Mouse (Mus musculus) midbrain, embryonic 11.5 days (tissue): ENCODE measurements around the gene Gm28891. TPM values are rescaled to one million over a fixed set of nuclear protein-coding genes. Genes with fewer than 3 reads are reported as not detected.
"Not testable (repeated sequence)": the region's sequence is repeated elsewhere in the genome, so short reads cannot be mapped to it uniquely, and the experiment has no call there.

Source experiments
- ATAC-seq: fragments of 200-750 bp; cut with Nextera tagmentation; 2 replicates; pipeline ENCODE4 v1.8.0; 2017; ENCODE audit warnings: moderate TSS enrichment, moderate library complexity; ENCODE audit not compliant: low FRiP score
- DNase-seq: peaks from one replicate; pipeline ENCODE4 v3.0.0; 2015; ENCODE audit warnings: low spot score; ENCODE audit errors: missing footprints
- H3K27ac ChIP-seq: fragments of 300-500 bp; sonication (generic); 2 replicates; pipeline ENCODE4 v1.5.1; 2014; ENCODE audit warnings: low read depth, low read length
- H3K27me3 ChIP-seq: fragments of 300-500 bp; sonication (generic); 2 replicates; pipeline ENCODE4 v1.6.1; 2014; ENCODE audit warnings: mild to moderate bottlenecking, low read length, moderate library complexity, mixed read lengths; ENCODE audit not compliant: control insufficient read depth, insufficient read depth
- H3K36me3 ChIP-seq: fragments of 300-500 bp; sonication (generic); 2 replicates; pipeline ENCODE4 v1.6.1; 2014; ENCODE audit warnings: mild to moderate bottlenecking, low read length, moderate library complexity, mixed read lengths; ENCODE audit not compliant: control insufficient read depth, insufficient read depth
- H3K4me1 ChIP-seq: fragments of 300-500 bp; sonication (generic); 2 replicates; pipeline ENCODE4 v1.6.1; 2014; ENCODE audit warnings: low read length; ENCODE audit not compliant: control insufficient read depth, insufficient read depth
- H3K4me2 ChIP-seq: fragments of 300-500 bp; sonication (generic); 2 replicates; pipeline ENCODE4 v1.6.1; 2014; ENCODE audit warnings: mild to moderate bottlenecking, moderate library complexity
- H3K4me3 ChIP-seq: fragments of 300-500 bp; sonication (generic); 2 replicates; pipeline ENCODE4 v1.5.1; 2014; ENCODE audit warnings: low read depth, low read length
- H3K9ac ChIP-seq: fragments of 300-500 bp; sonication (generic); 2 replicates; pipeline ENCODE4 v1.6.1; 2014; ENCODE audit warnings: low read length
- H3K9me3 ChIP-seq: fragments of 300-500 bp; sonication (generic); 2 replicates; pipeline ENCODE4 v1.6.1; 2016; ENCODE audit warnings: low read length; ENCODE audit not compliant: control insufficient read depth
- WGBS: fragments of 180-500 bp; shearing (Covaris S2); extraction: QIAGEN DNeasy Blood & Tissue Kit; methylation state at CpG from one replicate; pipeline ENCODE4 v1.1.7; 2014; 5-methylcytosine and 5-hydroxymethylcytosine counted together
- polyA plus RNA-seq: library from polyadenylated mRNA; unstranded; fragments of >200 nt; fragmentation: Nextera tagmentation; extraction: Ambion mirVana; gene quantifications from 2 replicates; pipeline ENCODE4 v1.2.1, GENCODE M21; 2014

Gene Gm28891
- polyA plus RNA-seq: not detected in 2 replicates

GRCm38 (mm10) chrY:60240902-60241301 is at the start of gene Gm28891:
TSS of gene Gm28891 (plus strand) at chrY:60241202.
- H3K36me3 ChIP-seq, H3K27me3 ChIP-seq, H3K4me1 ChIP-seq, ATAC-seq, DNase-seq, H3K4me2 ChIP-seq, H3K4me3 ChIP-seq, H3K9me3 ChIP-seq, H3K9ac ChIP-seq, H3K27ac ChIP-seq: not testable (repeated sequence)
- no CpG with 5 or more reads among the region's 8 CpGs for WGBS
